Mouse (Mus musculus): ENCODE data around the gene Vash2.
A peak's percentile ranks its signal among the peaks of the same experiment; 100 is the strongest.
"Not testable (repeated sequence)": the region's sequence is repeated elsewhere in the genome, so short reads cannot be mapped to it uniquely, and the experiment has no call there.

Gene Vash2

DNA sequence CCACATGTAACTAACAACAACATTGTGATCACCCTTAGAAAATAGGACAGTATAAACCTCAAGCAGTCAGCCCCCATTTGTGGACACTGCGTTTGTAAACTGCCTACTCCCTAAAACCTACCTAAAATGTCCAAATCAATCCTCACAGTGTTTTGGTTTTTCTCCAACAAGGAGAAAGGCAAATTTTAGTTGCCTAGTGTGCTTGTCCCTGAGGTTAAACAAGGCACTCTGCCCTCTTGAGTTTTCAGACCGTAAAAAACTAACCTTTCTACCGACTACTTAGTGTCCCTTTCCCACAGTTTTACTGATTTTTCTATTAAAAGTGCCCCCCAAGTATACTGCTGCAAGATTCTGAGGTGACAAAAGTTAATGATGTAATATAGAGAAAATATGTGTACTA lies 51.8 kb downstream of the Vash2 start:
- no peak for DNase-seq (ENCODE audit: low spot score in 2 of 2)

DNA sequence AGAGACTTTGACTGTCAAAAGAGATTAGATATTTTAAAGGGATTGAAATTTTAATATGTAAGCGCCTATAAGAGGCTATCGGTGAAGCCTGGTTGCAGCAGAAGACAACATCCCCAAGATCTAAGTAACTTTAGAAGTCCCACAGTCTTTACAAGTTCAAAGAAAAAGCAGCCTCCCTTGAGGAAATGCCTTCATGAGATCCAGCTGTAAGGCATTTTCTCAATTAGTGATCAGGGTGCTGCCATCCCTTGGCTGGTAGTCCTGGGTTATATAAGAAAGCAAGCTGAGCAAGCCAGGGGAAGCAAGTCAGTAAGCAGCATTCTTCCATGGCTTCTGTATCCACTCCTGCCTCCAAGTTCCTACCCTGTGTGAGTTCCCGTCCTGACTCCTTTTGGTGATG lies 54.3 kb downstream of the Vash2 start, which contains the start of gene Angel2:
Gene Angel2 (plus strand): TSS at position 301 of the 400 bp plus-strand sequence.
- not testable (repeated sequence) for DNase-seq (ENCODE audit: low spot score in 2 of 2)

DNA sequence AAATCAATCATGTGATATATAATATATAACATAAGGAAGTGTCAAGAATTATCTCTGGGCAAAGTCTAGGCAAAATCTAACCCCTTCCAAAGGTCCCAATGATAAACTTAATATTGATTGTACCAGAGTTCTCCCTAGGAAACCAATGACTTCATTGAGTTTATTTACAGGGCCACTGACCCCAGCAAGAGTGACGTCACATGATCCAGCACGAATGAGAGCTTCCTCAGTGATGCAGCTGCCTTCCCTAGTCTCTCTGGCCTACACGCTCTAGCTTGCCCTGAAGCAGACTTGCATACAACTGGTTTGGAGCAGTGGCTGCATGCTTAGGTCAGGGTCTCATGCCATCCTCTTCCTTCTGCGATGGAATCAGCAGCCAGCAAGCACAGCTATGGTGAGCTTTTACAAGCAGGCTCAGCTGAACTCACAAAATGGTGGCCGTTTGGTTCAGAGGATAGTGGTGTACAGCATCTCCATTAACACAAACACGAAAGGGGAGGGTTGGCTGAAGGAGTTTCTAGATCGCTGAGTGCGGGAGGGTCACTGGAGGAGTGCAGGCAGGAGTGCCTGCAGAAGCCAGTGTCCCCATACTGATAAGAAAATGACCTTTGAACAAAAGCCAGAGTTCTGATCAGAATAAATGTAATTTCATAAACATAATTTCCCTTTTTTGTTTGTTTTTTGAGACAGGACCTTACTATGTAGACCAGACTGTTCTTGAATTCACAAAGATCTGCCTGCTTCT lies 59.2 kb downstream of the Vash2 start:
- no peak for DNase-seq (ENCODE audit: low spot score in 2 of 2)

DNA sequence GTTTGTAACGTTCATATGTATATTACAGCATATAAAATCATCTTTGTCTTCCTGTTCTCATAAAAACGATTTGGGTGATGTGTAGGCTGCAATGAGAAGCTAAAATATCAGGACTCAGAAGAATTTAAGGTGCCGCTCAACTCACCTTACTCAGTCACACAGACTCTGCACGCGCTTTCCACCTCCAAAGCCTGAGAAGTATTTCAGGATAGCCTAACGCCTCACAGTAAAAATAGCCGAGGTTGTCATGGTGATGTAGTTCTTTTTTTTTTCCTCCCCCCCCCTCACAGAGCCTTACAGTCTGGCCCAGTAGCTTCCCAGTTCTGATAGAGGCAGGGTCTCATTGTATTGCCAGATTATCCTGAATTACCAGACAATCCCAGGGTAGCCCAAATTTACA lies 60.2 kb downstream of the Vash2 start:
- DNase-seq (ENCODE audit: low spot score in 2 of 2): no peak

DNA sequence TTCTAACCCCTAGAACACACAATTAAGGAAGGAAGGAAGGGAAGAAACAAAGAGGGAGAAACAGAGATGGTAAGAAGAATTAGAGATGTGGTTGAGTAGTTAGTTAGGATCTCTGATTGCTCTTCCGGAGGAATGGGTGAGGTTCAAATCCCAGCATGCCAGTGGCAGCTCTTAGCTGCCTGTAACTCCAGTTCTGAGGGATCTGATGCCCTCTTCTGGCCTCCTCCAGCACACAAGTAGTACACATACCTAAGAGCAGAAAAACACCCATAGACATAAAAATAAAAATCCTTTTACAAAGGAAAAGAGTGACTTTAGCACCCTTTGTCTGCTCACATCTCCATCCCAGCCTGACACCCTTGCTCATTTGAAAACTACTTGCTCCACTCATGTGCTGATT lies 66.5 kb downstream of the Vash2 start:
- no peak for DNase-seq (ENCODE audit: low spot score in 2 of 2)

DNA sequence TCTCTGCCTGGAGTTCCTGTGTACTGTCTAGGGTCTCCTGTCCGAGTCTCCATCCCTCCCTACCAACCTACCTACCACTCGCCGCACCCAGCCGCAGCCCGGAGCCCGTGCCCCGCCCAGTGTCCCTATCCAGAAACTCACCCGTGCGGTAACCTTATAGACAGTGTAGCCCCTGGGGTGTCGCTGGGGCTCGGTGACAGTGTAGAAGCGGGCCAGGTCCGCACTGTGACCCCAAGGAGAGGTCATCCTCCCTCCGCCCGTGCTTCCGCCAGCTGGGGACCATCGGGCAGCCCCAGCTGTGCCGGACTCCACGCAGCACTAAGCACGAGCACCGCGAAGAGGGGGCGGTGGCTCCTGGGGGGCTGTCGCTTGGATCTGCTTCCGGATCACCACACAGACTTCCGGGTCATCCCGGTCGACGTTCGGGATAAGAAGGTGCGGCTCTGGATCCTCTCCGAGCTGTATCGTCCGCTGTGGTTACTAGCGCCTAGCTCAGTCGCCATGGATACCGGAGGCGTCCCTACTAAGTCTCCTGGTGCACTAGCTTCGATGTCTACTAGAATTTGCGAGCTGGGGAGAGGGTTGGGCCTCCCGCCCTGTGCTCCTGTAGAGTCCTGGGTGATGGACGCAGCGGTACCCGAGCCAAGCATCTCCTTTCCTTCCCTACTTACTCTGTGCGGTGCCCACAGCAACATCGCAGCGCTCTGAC lies 67.5 kb downstream of the Vash2 start, which contains the start of gene Rps6kc1:
Gene Rps6kc1 (minus strand): TSS at position 356 of the 709 bp plus-strand sequence.
- peak; percentile 36 to 49 for DNase-seq (ENCODE audit: low spot score in 2 of 2)

DNA sequence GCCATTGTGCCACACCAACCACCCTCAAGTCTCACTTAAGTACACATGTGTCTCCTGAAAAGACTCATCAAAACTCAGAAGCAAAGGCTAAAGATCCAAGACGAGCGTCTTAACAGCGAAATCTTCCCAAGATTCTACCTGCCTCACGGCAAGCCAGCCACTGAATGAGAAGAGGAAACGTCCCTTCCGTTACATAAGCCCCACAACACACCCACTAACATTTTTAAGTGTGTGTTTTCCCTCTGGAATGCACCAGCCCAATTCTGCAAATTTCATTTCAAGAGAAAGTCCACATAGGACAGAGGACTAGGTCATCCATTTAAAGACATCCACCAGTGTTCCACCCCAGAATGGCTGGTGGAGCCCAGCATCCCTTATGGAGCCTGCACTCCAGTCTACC lies 68.3 kb downstream of the Vash2 start:
- DNase-seq (ENCODE audit: low spot score in 2 of 2): no peak

DNA sequence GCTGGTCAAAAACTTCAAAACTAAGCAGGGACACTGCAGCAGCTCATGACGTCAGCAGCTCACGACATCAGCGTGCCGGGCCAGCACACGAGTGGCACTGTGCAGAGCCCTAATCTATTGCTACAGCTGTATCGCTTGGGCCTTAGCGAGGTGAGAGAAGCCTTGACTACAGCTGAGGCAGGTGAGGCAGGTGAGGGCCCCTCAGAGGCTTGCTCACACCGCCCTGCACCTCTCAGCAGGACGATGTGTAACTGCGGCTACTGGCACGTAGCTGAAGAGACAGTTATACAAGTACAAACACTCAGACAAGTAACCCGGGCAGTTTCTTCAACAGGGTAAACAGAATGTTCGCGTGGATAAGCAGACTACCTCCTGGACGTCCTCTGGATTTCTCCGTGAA lies 74.4 kb downstream of the Vash2 start:
- no peak for DNase-seq (ENCODE audit: low spot score in 2 of 2)

DNA sequence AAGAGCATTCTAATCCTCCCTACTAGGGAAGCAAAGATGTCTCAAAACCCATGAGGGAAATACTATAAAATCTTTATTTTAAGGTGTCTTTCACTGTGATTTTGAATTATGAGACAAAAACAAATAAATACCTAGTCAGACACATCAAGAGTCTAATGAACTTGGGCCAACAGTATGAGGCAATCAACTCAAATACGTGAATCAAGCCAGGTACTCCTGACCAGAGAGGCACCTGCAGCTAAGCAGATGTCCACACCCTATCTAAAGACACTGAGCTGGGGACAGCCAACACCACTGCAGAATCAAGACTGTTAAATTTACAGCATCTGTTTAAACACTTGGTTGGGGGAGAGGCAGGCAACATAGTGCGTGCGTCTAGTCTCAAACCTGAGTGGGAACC lies 75.0 kb downstream of the Vash2 start:
- no peak for DNase-seq (ENCODE audit: low spot score in 2 of 2)

DNA sequence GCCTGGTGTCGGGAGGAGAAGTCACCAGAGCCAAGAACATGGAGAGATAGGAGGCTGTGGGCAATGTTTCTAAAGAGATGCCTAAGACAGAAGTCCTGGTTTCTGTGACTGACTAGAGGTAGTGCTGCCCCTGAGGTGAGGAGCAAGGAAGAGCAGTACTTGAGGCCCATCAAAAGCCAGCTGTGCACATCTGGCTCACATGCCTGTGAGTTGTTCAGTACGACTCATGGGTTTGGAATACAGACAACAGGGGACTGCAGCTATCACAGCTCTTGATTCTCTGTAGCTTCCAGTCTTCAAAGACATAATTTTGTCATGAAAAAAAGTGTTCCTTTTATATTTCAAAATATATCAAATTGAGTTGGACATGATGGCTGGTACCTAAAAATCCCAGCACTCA lies 78.0 kb downstream of the Vash2 start:
- DNase-seq (ENCODE audit: low spot score in 2 of 2): no peak

DNA sequence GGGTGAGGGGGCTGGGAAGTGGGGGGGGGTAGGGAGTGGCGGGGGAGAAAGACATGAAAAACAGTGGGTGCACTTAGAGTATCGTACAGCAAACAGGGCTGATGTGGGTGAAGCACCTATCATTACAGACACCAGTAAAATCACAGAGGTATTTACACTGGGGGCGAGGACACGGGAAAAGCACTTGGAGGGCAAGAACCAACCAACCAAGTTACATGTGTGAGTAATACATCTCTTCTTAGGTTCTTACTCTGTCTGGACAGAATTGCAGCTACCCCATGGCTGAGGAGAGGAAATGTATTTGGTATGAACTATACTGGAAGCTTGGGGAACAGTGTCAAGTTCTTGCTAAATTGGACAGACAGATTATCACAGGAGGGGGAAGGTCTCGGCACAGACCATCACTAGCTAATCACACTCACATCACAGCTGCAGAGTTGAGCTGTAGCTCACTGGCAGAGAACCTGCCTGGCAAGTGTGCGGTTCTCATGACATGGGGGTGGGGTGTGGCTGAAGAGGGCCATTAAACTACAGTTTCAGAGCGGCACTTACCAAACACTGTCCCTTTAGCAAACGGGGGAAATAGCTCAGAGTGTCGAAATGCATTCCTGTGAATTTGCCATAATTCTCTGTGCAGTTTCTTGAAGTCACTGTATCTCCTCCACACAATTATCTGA lies 80.1 kb downstream of the Vash2 start:
- no peak for DNase-seq (ENCODE audit: low spot score in 2 of 2)

DNA sequence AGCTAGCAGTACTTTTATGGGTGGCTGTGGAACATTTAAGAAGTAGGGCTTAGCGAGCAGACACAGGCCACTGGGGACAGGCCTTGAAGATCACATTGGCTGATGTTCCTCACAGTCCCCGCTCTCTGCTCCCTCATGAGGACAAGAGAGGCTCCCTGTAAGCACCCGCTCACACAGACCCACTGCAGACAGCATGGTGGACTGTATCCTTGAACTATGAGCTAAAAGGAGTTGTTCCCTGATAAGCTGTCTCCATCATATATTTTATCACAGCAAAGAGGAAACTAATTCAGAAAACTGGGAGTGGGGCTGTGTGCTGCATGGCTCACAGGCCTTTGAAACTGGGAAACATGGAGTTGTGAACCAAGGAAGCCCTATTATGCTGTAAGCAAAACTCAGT lies 80.9 kb downstream of the Vash2 start:
- no peak for DNase-seq (ENCODE audit: low spot score in 2 of 2)

Data from spleen, postnatal 36 days (tissue).